Mouse (Mus musculus): Measurements from ENCODE around the gene Gucd1. TPM values are rescaled to one million over a fixed set of nuclear protein-coding genes. Genes with fewer than 3 reads are reported as not detected.
"Not testable (repeated sequence)": the region's sequence is repeated elsewhere in the genome, so short reads cannot be mapped to it uniquely, and the experiment has no call there.

The Gucd1 gene
- total and polyA plus RNA-seq, 2 experiments: 115 to 166 TPM

DNA sequence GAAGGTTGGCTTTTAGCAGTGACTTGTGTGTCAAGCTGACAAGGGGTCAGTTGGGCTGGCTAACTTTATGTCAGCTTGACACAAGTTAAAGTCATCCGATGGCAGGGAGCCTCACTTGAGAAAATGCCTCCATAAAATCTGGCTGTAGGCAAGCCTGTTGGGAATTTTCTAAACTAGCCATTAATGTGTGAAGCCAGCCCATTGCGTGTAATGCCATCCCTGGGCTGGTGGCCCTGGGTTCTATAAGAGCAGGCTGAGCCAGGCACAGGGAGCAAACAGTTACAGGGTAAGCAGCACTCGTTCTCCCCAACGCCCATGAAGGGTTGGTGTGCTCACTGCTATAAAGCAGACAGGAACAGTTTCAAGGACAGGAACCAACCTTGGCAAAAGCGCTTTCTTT, 35.5 kb downstream of the Gucd1 start:
- H3K79me2 ChIP-seq (ENCODE audit: control insufficient read depth, insufficient read depth, low read length): no peaks in the 10 kb centered on the region
- no peaks in the 10 kb centered on the region for H3K27me3 ChIP-seq (ENCODE audit: control insufficient read depth, insufficient read depth, low read length)
- no peak overlapping the region for H3K9ac ChIP-seq (ENCODE audit: low read depth, low read length)
- TF ChIP-seq POLR2A (IDR thresholded peaks at IDR 0.05; ENCODE audit: extremely low read depth, insufficient read depth, low read length) (no peak), CTCF (IDR thresholded peaks at IDR 0.05; ENCODE audit: low read depth, low read length) (no peak)
- no peaks in the 10 kb centered on the region for H3K36me3 ChIP-seq (ENCODE audit: control insufficient read depth, insufficient read depth, low read length)
- H3K4me1 ChIP-seq (ENCODE audit: control insufficient read depth, insufficient read depth, low read length): no peaks in the 10 kb centered on the region
- WGBS: 95% methylated on average over 5 of the region's 5 CpGs
- no peak for DNase-seq (ENCODE audit: extremely low read depth, low read depth, low spot score)
- H3K4me3 ChIP-seq (ENCODE audit: insufficient read depth, low read depth, low read length): no peak overlapping the region
- H3K27ac ChIP-seq (replicated peaks; ENCODE audit: insufficient read depth, low read depth, low read length): no peak overlapping the region

DNA sequence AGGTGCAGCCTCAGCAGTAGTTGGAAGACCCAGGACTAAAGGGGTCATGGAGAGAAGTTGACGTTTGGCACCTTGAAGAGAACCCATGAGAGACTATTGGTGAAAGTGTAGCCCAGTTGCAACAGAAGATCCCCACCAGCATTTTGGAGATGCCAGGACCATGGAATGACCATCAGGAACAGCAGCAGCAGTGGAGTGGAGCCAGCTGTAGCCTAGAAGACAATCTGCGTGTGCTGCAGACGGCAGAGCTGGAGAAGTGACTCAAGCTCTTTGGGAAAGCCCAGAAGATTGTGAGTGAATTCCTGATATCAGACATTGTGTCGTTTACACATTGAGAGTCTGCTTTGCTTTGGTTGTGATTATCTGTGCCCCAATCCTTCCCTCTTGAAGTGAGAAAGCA, 36.1 kb downstream of the Gucd1 start:
- Histone ChIP-seq H3K79me2 (ENCODE audit: control insufficient read depth, insufficient read depth, low read length) (no peaks in the 10 kb centered on the region), H3K36me3 (ENCODE audit: control insufficient read depth, insufficient read depth, low read length) (no peaks in the 10 kb centered on the region), H3K9ac (ENCODE audit: low read depth, low read length) (no peak overlapping the region), H3K4me3 (ENCODE audit: insufficient read depth, low read depth, low read length) (no peak overlapping the region), H3K4me1 (ENCODE audit: control insufficient read depth, insufficient read depth, low read length) (no peaks in the 10 kb centered on the region), H3K27me3 (ENCODE audit: control insufficient read depth, insufficient read depth, low read length) (no peaks in the 10 kb centered on the region), H3K27ac (replicated peaks; ENCODE audit: insufficient read depth, low read depth, low read length) (no peak overlapping the region)
- 88% methylated on average over 4 of the region's 4 CpGs for WGBS
- no peak for DNase-seq (ENCODE audit: extremely low read depth, low read depth, low spot score)
- no peak for TF ChIP-seq POLR2A (IDR thresholded peaks at IDR 0.05; ENCODE audit: extremely low read depth, insufficient read depth, low read length)
- no peak for TF ChIP-seq CTCF (IDR thresholded peaks at IDR 0.05; ENCODE audit: low read depth, low read length)

DNA sequence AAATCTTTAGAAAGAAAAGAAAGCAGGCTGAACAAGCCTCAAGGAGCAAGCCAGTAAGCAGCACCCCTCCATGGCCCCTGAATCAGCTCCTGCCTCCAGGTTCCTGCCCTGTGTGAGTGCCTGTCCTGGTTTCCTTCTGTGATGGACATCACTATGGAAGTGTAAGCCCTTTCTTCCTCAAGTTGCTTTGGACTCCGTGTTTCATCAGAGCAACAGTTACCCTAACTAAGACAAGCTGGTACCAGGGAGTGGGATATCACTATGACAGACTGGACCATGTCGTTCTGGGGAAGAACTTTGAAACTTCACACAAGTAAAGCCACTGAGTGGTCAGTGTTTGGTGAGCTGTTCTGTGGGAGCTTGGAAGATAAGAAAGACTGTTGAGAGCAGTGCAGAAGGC, 37.8 kb downstream of the Gucd1 start:
- Histone ChIP-seq H3K27ac (replicated peaks; ENCODE audit: insufficient read depth, low read depth, low read length) (no peak overlapping the region), H3K4me1 (ENCODE audit: control insufficient read depth, insufficient read depth, low read length) (peaks cover 5% of the 10 kb centered on the region; the same call in 1 of the 2 replicates), H3K36me3 (ENCODE audit: control insufficient read depth, insufficient read depth, low read length) (no peaks in the 10 kb centered on the region), H3K27me3 (ENCODE audit: control insufficient read depth, insufficient read depth, low read length) (no peaks in the 10 kb centered on the region), H3K4me3 (ENCODE audit: insufficient read depth, low read depth, low read length) (no peak overlapping the region), H3K9ac (ENCODE audit: low read depth, low read length) (no peak overlapping the region), H3K79me2 (ENCODE audit: control insufficient read depth, insufficient read depth, low read length) (no peaks in the 10 kb centered on the region)
- 90% methylated on average over 2 of the region's 2 CpGs for WGBS
- TF ChIP-seq POLR2A (IDR thresholded peaks at IDR 0.05; ENCODE audit: extremely low read depth, insufficient read depth, low read length) (no peak), CTCF (IDR thresholded peaks at IDR 0.05; ENCODE audit: low read depth, low read length) (no peak)
- DNase-seq (ENCODE audit: extremely low read depth, low read depth, low spot score): no peak

DNA sequence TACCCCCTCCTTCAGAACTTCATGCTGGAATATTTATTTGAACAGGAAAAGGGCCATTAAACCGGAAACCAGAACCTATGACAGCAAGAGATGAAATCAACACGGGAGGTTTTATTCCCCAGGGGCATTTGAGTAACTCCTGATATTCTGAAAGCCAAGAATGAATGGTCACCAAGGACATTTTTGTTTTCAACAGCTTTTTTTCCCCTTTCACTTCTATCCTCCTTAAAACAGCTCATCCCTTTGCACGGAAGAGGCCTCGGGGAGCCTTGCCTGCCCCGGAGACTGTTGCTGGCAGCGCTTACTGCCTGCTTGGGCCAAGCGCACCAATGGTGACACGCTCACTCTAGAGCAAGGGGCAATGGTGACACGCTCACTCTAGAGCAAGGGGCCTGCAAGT, 40.7 kb downstream of the Gucd1 start:
- H3K9ac ChIP-seq (ENCODE audit: low read depth, low read length): no peak overlapping the region
- H3K4me1 ChIP-seq (ENCODE audit: control insufficient read depth, insufficient read depth, low read length): peaks cover 9% of the 10 kb centered on the region; the same call in 1 of the 2 replicates
- no peaks in the 10 kb centered on the region for H3K27me3 ChIP-seq (ENCODE audit: control insufficient read depth, insufficient read depth, low read length)
- H3K27ac ChIP-seq (replicated peaks; ENCODE audit: insufficient read depth, low read depth, low read length): no peak overlapping the region
- DNase-seq (ENCODE audit: extremely low read depth, low read depth, low spot score): no peak
- H3K36me3 ChIP-seq (ENCODE audit: control insufficient read depth, insufficient read depth, low read length): no peaks in the 10 kb centered on the region
- TF ChIP-seq CTCF (IDR thresholded peaks at IDR 0.05; ENCODE audit: low read depth, low read length) (no peak), POLR2A (IDR thresholded peaks at IDR 0.05; ENCODE audit: extremely low read depth, insufficient read depth, low read length) (no peak)
- H3K4me3 ChIP-seq (ENCODE audit: insufficient read depth, low read depth, low read length): no peak overlapping the region
- 71% methylated on average over 9 of the region's 9 CpGs for WGBS
- no peaks in the 10 kb centered on the region for H3K79me2 ChIP-seq (ENCODE audit: control insufficient read depth, insufficient read depth, low read length)

DNA sequence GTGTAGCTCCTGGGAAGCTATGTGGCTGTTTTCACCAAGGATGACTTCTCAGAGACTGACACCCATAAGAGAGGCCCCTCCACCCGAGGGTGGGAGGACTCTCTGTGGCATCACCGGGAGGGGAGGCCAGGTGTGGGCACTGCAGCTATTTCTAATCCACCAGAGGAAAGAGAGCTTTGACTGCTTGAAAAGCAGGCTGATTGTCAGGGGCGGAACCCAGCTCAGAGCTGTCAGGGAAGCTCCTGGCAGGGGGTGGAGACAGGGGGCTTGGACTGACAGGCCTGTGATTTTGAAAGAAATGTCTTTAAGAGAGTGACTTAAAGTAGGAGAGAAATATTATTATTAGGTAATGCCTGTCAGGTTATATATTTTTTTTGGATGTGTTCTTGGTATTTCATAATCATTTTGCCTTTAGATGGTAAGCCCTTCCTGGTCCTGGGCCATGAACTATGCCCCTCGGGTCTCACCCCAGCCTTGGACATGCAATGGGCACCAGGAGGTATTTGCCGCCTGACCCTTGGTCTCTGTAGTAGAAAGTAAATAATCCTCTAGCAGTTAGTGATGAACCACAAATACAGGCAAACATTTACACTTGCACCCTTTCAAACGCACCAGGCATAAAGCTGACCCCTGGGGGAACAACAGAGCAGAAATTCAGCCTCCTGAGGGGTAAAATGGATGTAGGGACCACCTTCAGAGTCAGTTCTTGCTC, 42.5 kb downstream of the Gucd1 start:
- not testable (repeated sequence) for H3K4me3 ChIP-seq (ENCODE audit: insufficient read depth, low read depth, low read length); H3K4me1 ChIP-seq (ENCODE audit: control insufficient read depth, insufficient read depth, low read length); H3K36me3 ChIP-seq (ENCODE audit: control insufficient read depth, insufficient read depth, low read length); H3K9ac ChIP-seq (ENCODE audit: low read depth, low read length); H3K79me2 ChIP-seq (ENCODE audit: control insufficient read depth, insufficient read depth, low read length); H3K27me3 ChIP-seq (ENCODE audit: control insufficient read depth, insufficient read depth, low read length)
- peak overlapping the region; percentile 79 for H3K27ac ChIP-seq (replicated peaks; ENCODE audit: insufficient read depth, low read depth, low read length)
- 25% methylated on average over 5 of the region's 6 CpGs for WGBS
- DNase-seq (ENCODE audit: extremely low read depth, low read depth, low spot score): peak; percentile 65

DNA sequence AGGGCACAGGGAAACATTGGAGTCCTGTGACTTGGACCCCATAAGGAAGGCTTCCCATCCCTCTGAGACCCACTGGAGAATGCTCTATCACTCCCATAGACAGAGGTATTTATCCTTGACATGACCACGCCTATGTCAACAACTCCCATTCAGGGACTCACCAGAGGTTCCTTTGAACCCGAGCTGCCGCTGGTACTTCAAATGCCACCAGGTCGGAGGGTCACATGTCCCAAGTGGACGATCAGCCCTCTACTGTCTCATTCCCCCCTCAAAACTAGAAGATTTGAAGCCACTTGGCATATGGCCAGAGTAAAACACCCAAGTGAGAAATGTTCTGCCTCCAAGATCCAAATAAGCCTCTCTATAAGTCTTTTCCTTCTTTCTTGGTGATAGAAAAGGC, 43.2 kb downstream of the Gucd1 start:
- peaks cover 9% of the 10 kb centered on the region; the same call in 1 of the 2 replicates for H3K4me1 ChIP-seq (ENCODE audit: control insufficient read depth, insufficient read depth, low read length)
- H3K4me3 ChIP-seq (ENCODE audit: insufficient read depth, low read depth, low read length): no peak overlapping the region
- H3K36me3 ChIP-seq (ENCODE audit: control insufficient read depth, insufficient read depth, low read length): no peaks in the 10 kb centered on the region
- 29% methylated on average over 5 of the region's 5 CpGs for WGBS
- DNase-seq (ENCODE audit: extremely low read depth, low read depth, low spot score): no peak
- H3K79me2 ChIP-seq (ENCODE audit: control insufficient read depth, insufficient read depth, low read length): no peaks in the 10 kb centered on the region
- no peaks in the 10 kb centered on the region for H3K27me3 ChIP-seq (ENCODE audit: control insufficient read depth, insufficient read depth, low read length)
- H3K27ac ChIP-seq (replicated peaks; ENCODE audit: insufficient read depth, low read depth, low read length): 0 out of 2 replicates have a peak overlapping the region, but pooled peaks have one; percentile 29
- H3K9ac ChIP-seq (ENCODE audit: low read depth, low read length): no peak overlapping the region; the same call in 1 of the 2 replicates
- no peak for TF ChIP-seq CTCF (IDR thresholded peaks at IDR 0.05; ENCODE audit: low read depth, low read length)
- no peak for TF ChIP-seq POLR2A (IDR thresholded peaks at IDR 0.05; ENCODE audit: extremely low read depth, insufficient read depth, low read length)

All from liver, adult 2 months (tissue).